Mouse (Mus musculus) activated CD4-positive, CD25-positive, alpha-beta regulatory T cell, adult 4 months (primary cell): Measurements from ENCODE around the gene Grip1. TPM values are rescaled to one million over a fixed set of nuclear protein-coding genes. Genes with fewer than 3 reads are reported as not detected.

Experiments
- ATAC-seq: one replicate; pipeline ENCODE4 v1.8.0; 2017
- polyA plus RNA-seq, 2 experiments: library from polyadenylated mRNA; unstranded; fragments of 100-300 nt; shearing (Covaris generic); gene quantifications; one replicate each; pipeline ENCODE4 v1.2.1; 2017

The Grip1 gene
- polyA plus RNA-seq, 2 experiments from 2014 or later: 0.16 TPM; not detected in 1

GRCm38 (mm10) chr10:119575780-119576179 lies 122.2 kb downstream of the Grip1 start:
- ATAC-seq: no peak

- ATAC-seq: no peak
These were observed 126.4 kb downstream of the Grip1 start for GRCm38 (mm10) chr10:119580024-119580423.

- no peak for ATAC-seq
These were observed 131.0 kb downstream of the Grip1 start for GRCm38 (mm10) chr10:119584666-119585065.

GRCm38 (mm10) chr10:119586976-119587375 lies 133.3 kb downstream of the Grip1 start:
- ATAC-seq: no peak

GRCm38 (mm10) chr10:119596822-119597221 lies 143.2 kb downstream of the Grip1 start:
- no peak for ATAC-seq

- ATAC-seq: no peak
These were observed 153.9 kb downstream of the Grip1 start for GRCm38 (mm10) chr10:119607501-119607900.

GRCm38 (mm10) chr10:119608998-119609397 lies 155.4 kb downstream of the Grip1 start:
- ATAC-seq: no peak

- peak; percentile 40 for ATAC-seq
These were observed 156.8 kb downstream of the Grip1 start for GRCm38 (mm10) chr10:119610279-119610895.

- ATAC-seq: no peak
These were observed 158.4 kb downstream of the Grip1 start for GRCm38 (mm10) chr10:119612034-119612433.

- ATAC-seq: no peak
These were observed 161.1 kb downstream of the Grip1 start for GRCm38 (mm10) chr10:119614726-119615125.

GRCm38 (mm10) chr10:119615240-119615885 lies 161.7 kb downstream of the Grip1 start:
- no peak for ATAC-seq

GRCm38 (mm10) chr10:119616078-119616477 lies 162.4 kb downstream of the Grip1 start:
- no peak for ATAC-seq

GRCm38 (mm10) chr10:119628656-119629055 lies 175.0 kb downstream of the Grip1 start:
- ATAC-seq: no peak

- no peak for ATAC-seq
These were observed 176.8 kb downstream of the Grip1 start for GRCm38 (mm10) chr10:119630401-119630800.

GRCm38 (mm10) chr10:119631966-119632365 lies 178.3 kb downstream of the Grip1 start:
- ATAC-seq: no peak

- no peak for ATAC-seq
These were observed 180.9 kb downstream of the Grip1 start for GRCm38 (mm10) chr10:119634544-119634943.

- no peak for ATAC-seq
These were observed 186.9 kb downstream of the Grip1 start for GRCm38 (mm10) chr10:119640534-119640933.

- no peak for ATAC-seq
These were observed 187.4 kb downstream of the Grip1 start for GRCm38 (mm10) chr10:119641011-119641410.

- ATAC-seq: no peak
These were observed 190.7 kb downstream of the Grip1 start for GRCm38 (mm10) chr10:119644289-119644688.

- no peak for ATAC-seq
These were observed 193.1 kb downstream of the Grip1 start for GRCm38 (mm10) chr10:119646500-119647439.

GRCm38 (mm10) chr10:119660677-119661353 lies 207.2 kb downstream of the Grip1 start:
- no peak for ATAC-seq

- no peak for ATAC-seq
These were observed 210.0 kb downstream of the Grip1 start for GRCm38 (mm10) chr10:119663586-119663985.

- no peak for ATAC-seq
These were observed 212.8 kb downstream of the Grip1 start for GRCm38 (mm10) chr10:119666386-119666785.
